Mouse (Mus musculus): Measurements from ENCODE around the gene Ppp1r14b. TPM values are rescaled to one million over a fixed set of nuclear protein-coding genes. Genes with fewer than 3 reads are reported as not detected.

The Ppp1r14b gene
- polyA plus RNA-seq (2015; fragmentation: Nextera tagmentation; extraction: Ambion mirVana): 51.5 and 53.8 TPM in 2 replicates

DNA sequence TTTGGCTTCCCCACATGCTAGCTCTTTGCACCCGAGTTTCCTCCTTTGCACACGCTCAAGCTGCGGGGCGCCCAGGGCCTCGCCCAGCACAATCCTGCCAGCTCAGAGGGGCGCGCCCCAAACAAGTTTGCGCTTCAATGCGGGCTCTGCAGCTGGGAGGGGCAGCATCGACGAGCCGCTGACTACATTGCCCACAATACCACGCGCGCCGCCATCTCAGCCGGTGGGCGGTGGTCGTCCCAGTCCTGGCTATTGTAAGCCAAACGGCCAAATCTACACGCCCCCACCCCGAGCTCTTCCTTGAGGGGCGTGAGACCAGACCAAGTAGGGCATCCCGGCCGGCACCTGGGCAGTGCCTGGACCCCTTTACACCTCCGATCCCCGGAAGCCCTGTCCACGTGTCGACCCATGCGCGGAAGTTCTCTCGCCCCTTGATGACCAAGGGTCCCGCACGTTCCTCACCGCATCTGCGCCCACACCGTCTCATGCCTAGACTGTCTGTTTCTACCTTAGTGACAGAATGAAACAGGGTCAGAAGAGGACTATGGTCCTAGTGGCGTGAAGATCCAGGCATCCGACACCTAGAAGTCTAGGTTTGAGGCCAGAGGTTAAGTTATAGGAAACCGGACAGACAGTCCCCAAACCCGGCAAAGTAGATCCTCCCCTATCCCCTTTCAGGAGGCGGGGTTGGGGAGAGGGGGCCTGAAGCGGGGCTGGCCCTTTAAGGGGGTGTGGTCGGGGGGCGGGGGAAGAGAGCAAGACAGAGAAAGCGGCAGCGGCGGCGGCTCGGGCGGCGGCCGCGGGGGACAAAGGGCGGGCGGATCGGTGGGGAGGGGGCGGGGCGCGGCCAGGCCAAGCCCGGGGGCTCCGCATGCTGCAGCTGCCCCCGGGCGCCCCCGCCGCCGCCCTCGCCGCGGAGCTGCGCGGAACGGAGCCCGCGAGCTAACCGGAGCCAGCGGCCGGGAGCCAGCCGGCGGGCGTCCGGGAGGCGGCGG, at the start of gene Ppp1r14b:
Gene Ppp1r14b, plus strand, starts transcription at position 758 of the 995 bp plus-strand sequence.
- no peaks in the 10 kb centered on the region for H3K27me3 ChIP-seq (ENCODE audit: insufficient read depth, low read length)
- ATAC-seq (ENCODE audit: low FRiP score, low TSS enrichment): peak; percentile 55
- peaks cover 12% of the 10 kb centered on the region; the same call in 1 of the 2 replicates for H3K36me3 ChIP-seq (ENCODE audit: insufficient read depth, low read length)
- under 1% methylated on average over 64 of the region's 84 CpGs for WGBS
- peaks cover 64% of the 10 kb centered on the region for H3K4me1 ChIP-seq (ENCODE audit: insufficient read depth, low read length)
- peak within 1 kb of the TSS; percentile 90 for H3K4me2 ChIP-seq (replicated peaks; ENCODE audit: low read depth, low read length)
- peak within 1 kb of the TSS; percentile 85 for H3K9ac ChIP-seq (replicated peaks; ENCODE audit: low read length)
- peak within 1 kb of the TSS; percentile 81 for H3K4me3 ChIP-seq (ENCODE audit: low read length)
- H3K9me3 ChIP-seq (ENCODE audit: low read length): no peaks in the 10 kb centered on the region
- peak within 1 kb of the TSS; percentile 90 for H3K27ac ChIP-seq (ENCODE audit: low read length)

DNA sequence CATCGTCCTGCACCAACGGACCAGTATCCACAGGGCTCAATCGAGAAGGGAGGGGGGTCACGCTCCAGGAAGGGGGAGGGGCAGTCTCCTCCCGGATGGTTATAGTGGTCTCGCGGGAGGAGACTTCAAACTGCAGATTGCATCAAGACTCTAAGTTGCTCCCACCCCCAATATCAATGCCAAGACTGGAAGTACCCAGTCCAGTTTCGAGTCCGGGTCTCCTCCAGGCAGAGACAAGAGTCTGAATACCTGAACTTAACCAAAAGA, 49.5 kb upstream of the Ppp1r14b start, which contains the start of gene Catsperz:
Gene Catsperz, minus strand, starts transcription at position 74 of the 267 bp plus-strand sequence.
- Histone ChIP-seq H3K9me3 (ENCODE audit: low read length) (no peaks in the 10 kb centered on the region), H3K9ac (replicated peaks; ENCODE audit: low read length) (no peak within 1 kb of the TSS; the same call in 1 of the 2 replicates), H3K4me3 (ENCODE audit: low read length) (peak within 1 kb of the TSS; percentile 31), H3K36me3 (ENCODE audit: insufficient read depth, low read length) (no peaks in the 10 kb centered on the region), H3K4me2 (replicated peaks; ENCODE audit: low read depth, low read length) (peak within 1 kb of the TSS; percentile 44), H3K4me1 (ENCODE audit: insufficient read depth, low read length) (peaks cover 23% of the 10 kb centered on the region), H3K27ac (ENCODE audit: low read length) (no peak within 1 kb of the TSS), H3K27me3 (ENCODE audit: insufficient read depth, low read length) (peaks cover 61% of the 10 kb centered on the region)
- 2% methylated on average over 9 of the region's 9 CpGs for WGBS
- no peak for ATAC-seq (ENCODE audit: low FRiP score, low TSS enrichment)

DNA sequence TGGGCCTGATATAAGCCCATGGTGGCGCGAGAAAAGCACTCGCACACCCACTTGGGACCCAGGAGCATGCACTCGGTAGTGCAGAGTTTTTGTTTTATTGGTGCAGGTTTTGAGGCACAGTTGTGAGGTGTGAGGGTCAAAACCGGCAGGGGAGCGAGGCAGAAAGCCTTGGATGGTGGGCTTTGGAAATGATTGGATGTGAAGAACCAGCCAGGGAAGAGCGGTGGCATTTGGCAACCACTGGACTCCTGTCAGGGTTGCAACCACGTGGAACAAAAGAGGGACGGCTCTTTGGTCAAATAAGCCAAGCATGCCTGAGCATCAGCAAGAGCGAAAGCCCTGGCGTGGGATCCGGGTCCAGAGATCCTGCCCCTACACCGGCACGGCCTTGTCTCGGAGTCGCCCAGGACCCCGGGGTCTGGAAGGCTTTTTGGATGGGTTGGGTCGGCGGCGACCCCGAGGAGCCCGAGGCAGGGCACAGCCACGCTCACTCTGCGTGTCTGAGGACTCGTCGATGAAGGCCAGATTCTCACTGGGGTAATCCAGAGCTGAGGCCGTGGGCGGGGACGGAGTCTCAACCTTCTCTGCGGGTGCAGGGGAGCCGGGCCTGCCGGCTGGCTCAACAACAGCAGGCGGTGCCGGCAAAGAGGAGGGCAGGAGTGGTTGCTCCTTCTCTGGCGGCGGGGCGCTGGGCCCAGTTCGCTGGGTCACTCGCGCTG, 49.0 kb upstream of the Ppp1r14b start:
- H3K27me3 ChIP-seq (ENCODE audit: insufficient read depth, low read length): peaks cover 65% of the 10 kb centered on the region
- peaks cover 18% of the 10 kb centered on the region for H3K4me1 ChIP-seq (ENCODE audit: insufficient read depth, low read length)
- peak overlapping the region; percentile 31 for H3K4me3 ChIP-seq (ENCODE audit: low read length)
- no peaks in the 10 kb centered on the region for H3K9me3 ChIP-seq (ENCODE audit: low read length)
- H3K36me3 ChIP-seq (ENCODE audit: insufficient read depth, low read length): no peaks in the 10 kb centered on the region
- no peak for ATAC-seq (ENCODE audit: low FRiP score, low TSS enrichment)
- H3K4me2 ChIP-seq (replicated peaks; ENCODE audit: low read depth, low read length): peak overlapping the region; percentile 44; the same call in 1 of the 2 replicates
- H3K9ac ChIP-seq (replicated peaks; ENCODE audit: low read length): no peak overlapping the region
- H3K27ac ChIP-seq (ENCODE audit: low read length): no peak overlapping the region
- 10% methylated on average over 40 of the region's 40 CpGs for WGBS

DNA sequence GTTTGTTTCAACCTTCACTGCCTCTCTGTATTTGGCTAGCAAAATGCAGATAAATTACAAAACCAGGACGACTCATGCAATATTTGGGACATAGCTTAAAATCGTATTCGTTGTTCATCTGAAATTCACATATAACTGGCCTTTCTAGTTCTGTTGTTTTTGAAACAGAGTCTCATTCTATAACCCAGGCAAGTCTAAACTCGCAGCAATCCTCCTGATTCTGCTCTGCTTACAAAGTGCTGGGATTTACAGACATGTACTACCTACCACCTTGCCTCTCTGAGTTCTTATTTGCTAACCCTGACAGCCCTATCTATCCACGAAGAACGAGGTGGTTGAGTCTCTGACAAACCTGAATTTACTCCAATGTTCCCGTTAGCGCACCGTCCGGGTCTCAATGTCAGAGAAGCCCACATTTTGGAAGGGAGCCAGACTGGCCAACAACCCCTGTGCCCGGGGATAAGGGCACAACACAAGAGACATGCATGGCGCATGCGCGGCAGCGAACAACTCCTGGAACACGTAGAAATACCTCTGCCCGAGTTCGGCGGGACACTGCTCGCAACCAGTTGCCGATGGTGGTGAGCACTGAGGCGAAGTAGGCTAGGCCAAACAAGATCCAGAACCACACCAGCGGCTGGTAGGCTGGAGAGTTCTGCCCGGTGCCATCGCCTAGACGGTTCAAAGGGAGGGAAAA, 48.1 kb upstream of the Ppp1r14b start:
- Histone ChIP-seq H3K4me1 (ENCODE audit: insufficient read depth, low read length) (peaks cover 19% of the 10 kb centered on the region), H3K4me2 (replicated peaks; ENCODE audit: low read depth, low read length) (peak overlapping the region; percentile 40), H3K9me3 (ENCODE audit: low read length) (no peaks in the 10 kb centered on the region), H3K36me3 (ENCODE audit: insufficient read depth, low read length) (no peaks in the 10 kb centered on the region), H3K4me3 (ENCODE audit: low read length) (peak overlapping the region; percentile 22), H3K27me3 (ENCODE audit: insufficient read depth, low read length) (peaks cover 74% of the 10 kb centered on the region), H3K9ac (replicated peaks; ENCODE audit: low read length) (no peak overlapping the region), H3K27ac (ENCODE audit: low read length) (no peak overlapping the region)
- ATAC-seq (ENCODE audit: low FRiP score, low TSS enrichment): no peak
- 14% methylated on average over 26 of the region's 26 CpGs for WGBS

DNA sequence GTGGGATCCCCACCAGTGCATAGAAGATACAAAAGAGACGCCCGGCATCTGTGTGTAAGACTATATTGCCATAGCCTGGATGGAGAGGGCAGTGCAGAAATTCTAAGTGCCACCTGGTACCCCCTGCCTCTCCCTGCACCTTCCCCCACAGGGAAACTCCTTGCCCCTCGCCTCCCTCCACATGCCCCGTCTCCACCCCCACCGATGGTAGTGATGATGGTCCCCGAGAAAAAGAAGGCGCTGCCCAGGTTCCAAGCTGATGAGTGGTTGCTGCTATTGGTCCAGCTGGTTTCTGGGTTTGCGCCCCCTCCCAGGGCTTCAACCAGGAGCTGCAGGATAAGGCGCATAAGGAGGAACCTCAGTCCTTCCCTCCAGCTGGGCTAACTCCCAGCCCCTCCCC, 46.7 kb upstream of the Ppp1r14b start:
- 12% methylated on average over 9 of the region's 9 CpGs for WGBS
- no peaks in the 10 kb centered on the region for H3K9me3 ChIP-seq (ENCODE audit: low read length)
- no peak overlapping the region for H3K9ac ChIP-seq (replicated peaks; ENCODE audit: low read length)
- H3K27ac ChIP-seq (ENCODE audit: low read length): no peak overlapping the region
- peaks cover 19% of the 10 kb centered on the region for H3K4me1 ChIP-seq (ENCODE audit: insufficient read depth, low read length)
- no peak overlapping the region for H3K4me2 ChIP-seq (replicated peaks; ENCODE audit: low read depth, low read length)
- no peaks in the 10 kb centered on the region for H3K36me3 ChIP-seq (ENCODE audit: insufficient read depth, low read length)
- H3K27me3 ChIP-seq (ENCODE audit: insufficient read depth, low read length): peaks cover 88% of the 10 kb centered on the region
- H3K4me3 ChIP-seq (ENCODE audit: low read length): no peak overlapping the region
- ATAC-seq (ENCODE audit: low FRiP score, low TSS enrichment): no peak

DNA sequence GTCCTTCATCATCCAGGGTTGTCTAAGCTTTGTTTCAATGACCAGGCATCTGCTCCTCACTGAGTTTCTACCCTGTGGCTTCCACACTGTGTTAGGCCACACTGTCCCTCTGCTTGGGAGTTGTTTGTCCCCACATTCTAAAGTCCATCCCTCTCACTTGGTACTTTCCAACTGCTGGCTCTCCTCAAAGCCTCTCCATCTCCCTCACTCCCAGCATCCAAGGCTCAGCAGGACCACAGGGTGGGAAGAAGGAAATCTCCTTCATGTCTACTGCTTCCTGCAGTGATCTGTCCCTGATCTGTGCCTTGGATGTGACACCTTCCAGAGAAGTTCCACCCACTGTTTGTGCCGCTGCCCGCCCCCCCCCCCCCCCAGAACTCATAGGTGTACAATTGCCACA, 43.8 kb upstream of the Ppp1r14b start:
- Histone ChIP-seq H3K4me3 (ENCODE audit: low read length) (no peak overlapping the region), H3K9me3 (ENCODE audit: low read length) (no peaks in the 10 kb centered on the region), H3K4me2 (replicated peaks; ENCODE audit: low read depth, low read length) (no peak overlapping the region), H3K9ac (replicated peaks; ENCODE audit: low read length) (no peak overlapping the region), H3K27ac (ENCODE audit: low read length) (no peak overlapping the region), H3K36me3 (ENCODE audit: insufficient read depth, low read length) (no peaks in the 10 kb centered on the region), H3K4me1 (ENCODE audit: insufficient read depth, low read length) (peaks cover 20% of the 10 kb centered on the region), H3K27me3 (ENCODE audit: insufficient read depth, low read length) (peaks cover 92% of the 10 kb centered on the region)
- 0% methylated on average over 2 of the region's 2 CpGs for WGBS
- no peak for ATAC-seq (ENCODE audit: low FRiP score, low TSS enrichment)

DNA sequence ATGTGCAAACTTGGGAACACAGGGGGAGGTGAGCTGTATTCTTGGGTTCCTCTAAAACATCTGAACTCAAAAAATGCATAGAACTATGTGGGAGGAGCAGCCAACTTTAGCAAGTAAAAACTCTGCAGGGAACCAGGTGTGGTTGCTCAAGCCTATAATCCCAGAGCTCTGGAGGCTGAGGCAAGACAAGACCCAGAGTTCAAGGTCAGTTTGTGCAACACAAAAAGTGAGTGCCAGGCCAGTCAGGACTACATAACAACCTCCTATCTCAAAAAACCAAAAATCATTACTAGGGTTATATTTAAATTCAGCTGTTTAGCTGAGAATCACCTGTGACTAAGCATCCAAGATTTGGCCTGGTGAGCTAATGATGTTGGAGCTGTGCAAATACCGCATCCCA, 42.8 kb upstream of the Ppp1r14b start:
- no peaks in the 10 kb centered on the region for H3K9me3 ChIP-seq (ENCODE audit: low read length)
- H3K27ac ChIP-seq (ENCODE audit: low read length): no peak overlapping the region
- H3K4me3 ChIP-seq (ENCODE audit: low read length): no peak overlapping the region
- H3K4me2 ChIP-seq (replicated peaks; ENCODE audit: low read depth, low read length): no peak overlapping the region
- 35% methylated on average over 1 of the region's 1 CpGs for WGBS
- H3K36me3 ChIP-seq (ENCODE audit: insufficient read depth, low read length): no peaks in the 10 kb centered on the region
- no peak for ATAC-seq (ENCODE audit: low FRiP score, low TSS enrichment)
- H3K9ac ChIP-seq (replicated peaks; ENCODE audit: low read length): no peak overlapping the region
- H3K4me1 ChIP-seq (ENCODE audit: insufficient read depth, low read length): peaks cover 15% of the 10 kb centered on the region
- H3K27me3 ChIP-seq (ENCODE audit: insufficient read depth, low read length): peaks cover 86% of the 10 kb centered on the region

DNA sequence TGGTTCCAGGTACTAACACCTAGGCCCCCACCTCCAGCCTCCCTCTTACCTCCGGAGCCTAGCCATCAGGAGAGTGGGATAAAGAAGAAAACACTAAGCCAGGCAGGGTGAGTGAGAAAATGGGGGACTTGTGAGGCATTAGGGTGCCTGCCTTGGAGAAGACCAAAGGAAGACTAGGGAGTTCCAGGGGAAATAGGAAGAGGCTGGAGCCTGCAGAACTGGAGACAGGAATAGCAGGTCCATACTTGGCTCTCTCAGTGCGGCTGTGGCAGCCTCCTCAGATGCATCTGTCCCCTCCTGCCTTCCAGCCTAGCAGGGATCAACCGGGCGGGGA, 41.7 kb upstream of the Ppp1r14b start:
- Histone ChIP-seq H3K27ac (ENCODE audit: low read length) (no peak overlapping the region), H3K9ac (replicated peaks; ENCODE audit: low read length) (no peak overlapping the region), H3K4me2 (replicated peaks; ENCODE audit: low read depth, low read length) (peak overlapping the region; percentile 93; the same call in 1 of the 2 replicates), H3K4me3 (ENCODE audit: low read length) (no peak overlapping the region), H3K27me3 (ENCODE audit: insufficient read depth, low read length) (peaks cover 75% of the 10 kb centered on the region), H3K4me1 (ENCODE audit: insufficient read depth, low read length) (peaks cover 22% of the 10 kb centered on the region), H3K9me3 (ENCODE audit: low read length) (no peaks in the 10 kb centered on the region), H3K36me3 (ENCODE audit: insufficient read depth, low read length) (no peaks in the 10 kb centered on the region)
- no peak for ATAC-seq (ENCODE audit: low FRiP score, low TSS enrichment)
- 22% methylated on average over 4 of the region's 4 CpGs for WGBS

DNA sequence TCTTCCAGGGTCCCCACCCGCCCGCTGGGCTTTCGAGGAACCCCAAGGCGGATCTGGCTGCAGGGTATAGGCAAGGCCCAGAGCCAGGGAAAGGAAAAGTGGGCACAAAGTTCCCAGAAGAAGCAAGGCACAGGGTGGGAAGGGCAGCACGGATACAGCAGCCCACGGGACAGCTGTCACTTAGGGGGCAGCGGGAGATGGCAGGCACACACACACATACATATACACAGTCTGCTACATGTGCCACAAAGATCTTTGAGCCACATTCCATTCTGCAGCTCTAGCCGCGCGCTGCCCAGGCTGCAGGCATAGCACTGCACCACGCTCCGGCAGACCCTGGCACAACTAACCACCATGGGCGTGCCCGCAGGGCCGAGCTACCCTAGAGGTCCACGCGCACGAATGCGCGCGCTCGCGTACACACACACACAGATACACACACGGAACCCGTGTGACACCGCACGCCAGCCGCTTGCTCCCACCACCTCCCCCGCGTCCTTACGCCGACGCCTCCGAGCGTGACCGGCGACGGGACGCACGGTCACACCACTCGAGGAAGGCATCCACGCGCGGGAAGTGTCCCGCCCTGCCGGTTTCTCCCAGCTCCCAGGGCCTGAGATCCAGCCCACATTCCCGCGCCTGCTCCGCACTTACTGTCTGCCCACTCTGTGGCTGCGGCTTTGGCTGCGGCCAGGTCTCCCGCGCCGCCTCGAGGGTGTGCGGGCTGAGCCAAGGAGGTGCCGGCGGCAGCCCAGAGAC, 41.2 kb upstream of the Ppp1r14b start:
- peaks cover 72% of the 10 kb centered on the region for H3K27me3 ChIP-seq (ENCODE audit: insufficient read depth, low read length)
- WGBS: 2% methylated on average over 58 of the region's 58 CpGs
- peak; percentile 55 for ATAC-seq (ENCODE audit: low FRiP score, low TSS enrichment)

More for the DNA sequence above, 41.2 kb upstream of the Ppp1r14b start:
- H3K9ac ChIP-seq (replicated peaks; ENCODE audit: low read length): peak overlapping the region; percentile 66
- no peaks in the 10 kb centered on the region for H3K36me3 ChIP-seq (ENCODE audit: insufficient read depth, low read length)
- peak overlapping the region; percentile 50 for H3K4me3 ChIP-seq (ENCODE audit: low read length)
- H3K4me2 ChIP-seq (replicated peaks; ENCODE audit: low read depth, low read length): peak overlapping the region; percentile 93
- H3K9me3 ChIP-seq (ENCODE audit: low read length): no peaks in the 10 kb centered on the region
- peaks cover 24% of the 10 kb centered on the region for H3K4me1 ChIP-seq (ENCODE audit: insufficient read depth, low read length)
- no peak overlapping the region for H3K27ac ChIP-seq (ENCODE audit: low read length)

Data from kidney, embryonic 16.5 days (tissue).